Mouse (Mus musculus) CH12.LX (cell line): ENCODE data around the gene Atp2a3. TPM values are rescaled to one million over a fixed set of nuclear protein-coding genes. Genes with fewer than 3 reads are reported as not detected.

Experiments used
- DNase-seq: peaks from one replicate; pipeline ENCODE4 v3.0.0-alpha.2; 2013; ENCODE audit errors: extremely low read depth
- H3K27ac ChIP-seq: 2 replicates; pipeline ENCODE4 v1.5.1; 2012; ENCODE audit warnings: low read depth, mild to moderate bottlenecking, control low read depth, moderate library complexity; ENCODE audit not compliant: insufficient read depth
- H3K27me3 ChIP-seq: replicated peaks from 2 replicates; pipeline ENCODE3; 2012; ENCODE audit warnings: inconsistent platforms
- H3K36me3 ChIP-seq, 2 experiments: replicated peaks in 1 of 2; 2 replicates each; pipeline versions ENCODE3 to v1.6.1; 2012; ENCODE audit warnings: inconsistent platforms in 1 of 2, low read length in 1 of 2, mild to moderate bottlenecking in 1 of 2, mixed read lengths in 1 of 2, moderate library complexity in 1 of 2; ENCODE audit not compliant: control insufficient read depth in 1 of 2, insufficient read depth in 1 of 2
- H3K4me1 ChIP-seq, 2 experiments: 2 replicates each; pipeline ENCODE4 v1.6.1; 2012; ENCODE audit warnings: inconsistent platforms in 1 of 2, moderate library complexity in 1 of 2; ENCODE audit not compliant: insufficient read depth in 2 of 2, control insufficient read depth in 1 of 2
- H3K4me2 ChIP-seq: 2 replicates; pipeline ENCODE4 v1.6.1; 2012; ENCODE audit warnings: low read depth, mild to moderate bottlenecking, control low read depth; ENCODE audit not compliant: poor library complexity, insufficient read depth, severe bottlenecking
- H3K4me3 ChIP-seq, 3 experiments: fragments of 150-350 bp in 1 of 3; sonication (generic) in 1 of 3; replicated peaks in 1 of 3; 2 replicates each; pipeline versions ENCODE3 to v1.5.1; 2011 to 2012; ENCODE audit warnings: low read depth in 2 of 3, low read length in 2 of 3, mild to moderate bottlenecking in 2 of 3, moderate library complexity in 2 of 3, control low read depth in 1 of 3, improper control_type of control experiment in 1 of 3, inconsistent platforms in 1 of 3, mixed read lengths in 1 of 3; ENCODE audit not compliant: poor library complexity in 1 of 3
- H3K79me2 ChIP-seq: replicated peaks from 2 replicates; pipeline ENCODE4 v1.6.1; 2012; ENCODE audit warnings: mild to moderate bottlenecking, moderate library complexity; ENCODE audit not compliant: control insufficient read depth, poor library complexity, insufficient read depth, severe bottlenecking; ENCODE audit errors: extremely low read depth
- H3K9ac ChIP-seq: 2 replicates; pipeline ENCODE4 v1.6.1; 2012; ENCODE audit warnings: low read depth, mild to moderate bottlenecking, control low read depth, moderate library complexity; ENCODE audit not compliant: insufficient read depth
- H3K9me3 ChIP-seq: replicated peaks from 2 replicates; pipeline ENCODE3; 2012; ENCODE audit warnings: low read length, inconsistent platforms, mixed read lengths
- CHD1 ChIP-seq: IDR thresholded peaks from 2 replicates; pipeline ENCODE4 v1.6.1; 2012; ENCODE audit warnings: low read depth, low read length, improper control_type of control experiment, inconsistent platforms
- CHD2 ChIP-seq: IDR thresholded peaks from 2 replicates; pipeline ENCODE4 v1.6.1; 2011; ENCODE audit warnings: low read length, improper control_type of control experiment
- EP300 ChIP-seq: IDR thresholded peaks from 2 replicates; pipeline ENCODE4 v1.6.1; 2011; ENCODE audit warnings: low read length, improper control_type of control experiment
- ETS1 ChIP-seq: conservative IDR thresholded peaks from 2 replicates; pipeline ENCODE4 v1.6.1; 2012; ENCODE audit warnings: low read depth, mild to moderate bottlenecking, inconsistent platforms, low read length, improper control_type of control experiment, moderate library complexity
- HCFC1 ChIP-seq: IDR thresholded peaks from 2 replicates; pipeline ENCODE4 v1.6.1; 2012; ENCODE audit warnings: low read depth, mild to moderate bottlenecking, inconsistent platforms, low read length, improper control_type of control experiment
- IRF4 ChIP-seq: IDR thresholded peaks from 2 replicates; pipeline ENCODE4 v1.6.1; 2014; ENCODE audit warnings: low read depth, mild to moderate bottlenecking, inconsistent platforms, low read length, improper control_type of control experiment
- KAT2A ChIP-seq: IDR thresholded peaks from 2 replicates; pipeline ENCODE4 v1.6.1; 2012; ENCODE audit warnings: low read length, improper control_type of control experiment, inconsistent platforms; ENCODE audit not compliant: insufficient replicate concordance
- MEF2A ChIP-seq: IDR thresholded peaks from 2 replicates; pipeline ENCODE4 v1.6.1; 2014; ENCODE audit warnings: low read depth, mild to moderate bottlenecking, inconsistent platforms, low read length, improper control_type of control experiment, borderline replicate concordance
- MXI1 ChIP-seq: IDR thresholded peaks from 2 replicates; pipeline ENCODE4 v1.6.1; 2011; ENCODE audit warnings: mild to moderate bottlenecking, low read depth, low read length, improper control_type of control experiment
- NELFE ChIP-seq: IDR thresholded peaks from 2 replicates; pipeline ENCODE4 v1.6.1; 2011; ENCODE audit warnings: low read depth, low read length, improper control_type of control experiment
- POLR2A ChIP-seq: IDR thresholded peaks from 2 replicates; pipeline ENCODE4 v1.6.1; 2011; ENCODE audit warnings: low read depth, mild to moderate bottlenecking, improper control_type of control experiment, low read length
- UBTF ChIP-seq: IDR thresholded peaks from 2 replicates; pipeline ENCODE4 v1.6.1; 2012; ENCODE audit warnings: low read depth, mild to moderate bottlenecking, inconsistent platforms, low read length, improper control_type of control experiment, moderate library complexity
- USF1 ChIP-seq: IDR thresholded peaks from 2 replicates; pipeline ENCODE4 v1.6.1; 2014; ENCODE audit warnings: low read depth, mild to moderate bottlenecking, inconsistent platforms, low read length, improper control_type of control experiment
- ZMIZ1 ChIP-seq: IDR thresholded peaks from 2 replicates; pipeline ENCODE4 v1.6.1; 2012; ENCODE audit warnings: low read depth, mild to moderate bottlenecking, inconsistent platforms, low read length, improper control_type of control experiment
- dilution Hi-C: fragments of 300-500 bp; cut with MboI; formaldehyde crosslinking; loops from 2 replicates; pipeline ENCODE4 v1.14.3; 2020; ENCODE audit warnings: low sequenced_read_pairs; ENCODE audit not compliant: extremely low pct_unique_long_range_greater_than_20kb, extremely low pct_ligation_motif_present
- in situ Hi-C: fragments of 300-500 bp; cut with MboI; formaldehyde crosslinking; loops from 3 replicates; pipeline ENCODE4 v1.14.3; 2019; ENCODE audit warnings: low sequenced_read_pairs, low pct_ligation_motif_present, low pct_unique_long_range_greater_than_20kb, mixed read lengths
- polyA plus RNA-seq: library from polyadenylated mRNA; unstranded; fragments of >175 nt; gene quantifications from 2 replicates; pipeline ENCODE4 v1.2.1, GENCODE M21; 2012; ENCODE audit warnings: low read depth; ENCODE audit not compliant: insufficient read length
- total RNA-seq, 2 experiments: library from RNA; depleted of rRNA; stranded (reverse); fragments of 300-350 nt in 1 of 2; fragments of >200 nt in 1 of 2; gene quantifications; 2 replicates each; pipeline ENCODE4 v1.2.3; 2012 to 2014

The Atp2a3 gene
- total and polyA plus RNA-seq, 3 experiments = 61.4 to 279 (median 218) TPM

DNA sequence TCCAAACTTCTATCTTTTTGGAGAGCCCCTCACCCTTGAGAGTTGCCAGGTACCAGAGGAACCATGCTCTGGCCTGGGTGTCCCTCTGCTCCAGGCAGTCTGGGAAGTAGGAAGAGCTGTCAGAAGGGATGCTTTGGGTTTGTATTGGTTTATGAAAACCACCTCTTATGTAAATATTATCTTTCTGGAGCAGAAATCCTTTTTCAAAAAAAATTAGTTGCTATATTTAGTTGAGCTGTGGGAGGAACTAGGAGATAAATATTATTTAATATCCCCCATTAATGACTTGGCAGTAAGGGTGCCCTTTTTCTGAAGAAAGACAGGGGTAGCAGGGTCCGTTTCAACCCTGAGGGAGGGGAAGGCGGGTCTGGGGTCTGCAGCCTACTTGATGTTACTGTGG is 1.4 kb downstream of the Atp2a3 start:
- no peak for TF ChIP-seq MEF2A
- TF ChIP-seq HCFC1 = no peak
- TF ChIP-seq KAT2A = no peak
- TF ChIP-seq IRF4 = no peak
- no peak for TF ChIP-seq USF1
- no peak for TF ChIP-seq MXI1
- TF ChIP-seq ETS1 = no peak
- TF ChIP-seq, all 38 proteins: peak for 0
- Histone ChIP-seq H3K79me2 (peaks cover 47% of the 10 kb centered on the region), H3K9ac (peak overlapping the region; percentile 68), H3K4me3 (peak overlapping the region; percentile 75 to 95 (median 80)), H3K36me3 (peaks cover 22 to 31% of the 10 kb centered on the region in 2 experiments), H3K4me1 (peaks cover 34 to 83% of the 10 kb centered on the region in 2 experiments), H3K27ac (peak overlapping the region; percentile 70), H3K4me2 (peak overlapping the region; percentile 72), H3K27me3 (no peaks in the 10 kb centered on the region), H3K9me3 (no peaks in the 10 kb centered on the region)
- no peak for DNase-seq
- in situ Hi-C loops = no loop called here
- dilution Hi-C loops = no loop called here

DNA sequence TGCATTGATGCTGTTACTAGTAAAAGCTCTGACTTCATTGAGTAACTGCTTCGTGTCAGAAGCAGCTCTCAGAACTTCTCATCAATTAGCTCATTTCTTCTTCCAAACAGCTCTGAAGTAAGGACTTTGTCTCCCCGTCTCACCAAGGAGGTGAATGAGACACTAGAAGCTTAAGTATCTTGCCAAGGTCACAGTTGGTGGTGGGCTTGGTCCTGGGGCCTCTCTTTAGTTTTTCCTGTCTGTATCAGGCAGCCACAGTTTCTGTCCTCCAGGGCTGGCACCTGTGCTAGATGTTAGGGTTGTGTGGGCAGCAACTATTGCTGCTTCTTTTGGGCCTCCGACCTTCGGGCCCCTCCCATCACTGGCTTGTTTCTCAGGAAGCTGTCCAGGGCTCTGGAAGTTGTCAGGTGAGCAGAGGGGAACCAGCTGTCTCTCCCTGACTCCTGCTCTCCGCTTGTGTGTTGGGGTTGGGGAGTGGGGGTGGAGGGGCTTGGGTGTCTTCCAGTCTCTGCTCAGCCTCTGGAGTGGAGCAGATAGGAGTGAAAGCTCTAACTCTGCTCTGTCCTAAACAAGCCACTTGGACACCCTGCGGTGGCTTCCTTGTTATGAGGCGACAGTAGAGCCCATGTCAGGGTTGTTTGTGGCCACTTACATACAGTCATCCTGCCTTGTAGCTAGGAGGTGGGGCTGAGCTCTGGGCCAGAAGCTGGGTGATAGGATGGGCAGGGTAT is 2.3 kb downstream of the Atp2a3 start:
- H3K36me3 ChIP-seq = peaks cover 30 to 40% of the 10 kb centered on the region in 2 experiments
- DNase-seq = no peak

More for the DNA sequence above, 2.3 kb downstream of the Atp2a3 start:
- Histone ChIP-seq H3K79me2 (peaks cover 48% of the 10 kb centered on the region), H3K27me3 (no peaks in the 10 kb centered on the region), H3K4me1 (peaks cover 29 to 81% of the 10 kb centered on the region in 2 experiments), H3K9ac (peak overlapping the region; percentile 68), H3K4me3 (peak overlapping the region; percentile 75 to 95 (median 80)), H3K4me2 (peak overlapping the region; percentile 72), H3K27ac (peak overlapping the region; percentile 70), H3K9me3 (no peaks in the 10 kb centered on the region)
- dilution Hi-C loops (no loop called here), in situ Hi-C loops (no loop called here)
- no peak for TF ChIP-seq HCFC1
- TF ChIP-seq MXI1 = 0 out of 2 replicates have a peak, but pooled peaks have one; percentile 57
- peak; percentile 60 for TF ChIP-seq UBTF
- TF ChIP-seq EP300 = no peak
- TF ChIP-seq POLR2A = peak; percentile 65
- peak; percentile 67; the same call in 1 of the 2 replicates for TF ChIP-seq ZMIZ1
- TF ChIP-seq CHD1 = peak; percentile 83
- TF ChIP-seq MEF2A = 0 out of 2 replicates have a peak, but pooled peaks have one; percentile 8
- peak; percentile 54; the same call in 1 of the 2 replicates for TF ChIP-seq CHD2
- TF ChIP-seq NELFE = 0 out of 2 replicates have a peak, but pooled peaks have one; percentile 26
- TF ChIP-seq KAT2A = no peak
